Mouse (Mus musculus) forebrain, embryonic 16.5 days (tissue): ENCODE data around the gene Hmg20a. TPM values are rescaled to one million over a fixed set of nuclear protein-coding genes. Genes with fewer than 3 reads are reported as not detected.

Experiments used
- ATAC-seq: fragments of 200-750 bp; cut with Nextera tagmentation; 2 replicates; pipeline ENCODE4 v1.8.0; 2017; ENCODE audit warnings: mild to moderate bottlenecking, moderate library complexity
- H3K27ac ChIP-seq: fragments of 300-500 bp; sonication (generic); 2 replicates; pipeline ENCODE4 v1.5.1; 2014; ENCODE audit warnings: low read length, control low read depth
- H3K27me3 ChIP-seq: fragments of 300-500 bp; sonication (generic); replicated peaks from 2 replicates; pipeline ENCODE4 v1.6.1; 2014; ENCODE audit warnings: low read length; ENCODE audit not compliant: control insufficient read depth, insufficient read depth
- H3K36me3 ChIP-seq: fragments of 300-500 bp; sonication (generic); 2 replicates; pipeline ENCODE4 v1.6.1; 2014; ENCODE audit not compliant: control insufficient read depth, insufficient read depth
- H3K4me1 ChIP-seq: fragments of 300-500 bp; sonication (generic); replicated peaks from 2 replicates; pipeline ENCODE4 v1.6.1; 2014; ENCODE audit warnings: low read length; ENCODE audit not compliant: control insufficient read depth, insufficient read depth
- H3K4me2 ChIP-seq: fragments of 300-500 bp; sonication (generic); 2 replicates; pipeline ENCODE4 v1.6.1; 2014; ENCODE audit warnings: mild to moderate bottlenecking, low read length, control low read depth
- H3K4me3 ChIP-seq: fragments of 300-500 bp; sonication (generic); replicated peaks from 2 replicates; pipeline ENCODE4 v1.5.1; 2014; ENCODE audit warnings: mild to moderate bottlenecking, low read length, control low read depth
- H3K9ac ChIP-seq: fragments of 300-500 bp; sonication (generic); replicated peaks from 2 replicates; pipeline ENCODE4 v1.6.1; 2014; ENCODE audit warnings: low read depth, low read length, control low read depth
- H3K9me3 ChIP-seq: fragments of 300-500 bp; sonication (generic); 2 replicates; pipeline ENCODE4 v1.6.1; 2016; ENCODE audit warnings: low read length; ENCODE audit not compliant: control insufficient read depth
- WGBS: fragments of 180-500 bp; shearing (Covaris S2); extraction: QIAGEN DNeasy Blood & Tissue Kit; methylation state at CpG from one replicate; pipeline ENCODE4 v1.1.7; 2014; 5-methylcytosine and 5-hydroxymethylcytosine counted together
- polyA plus RNA-seq: library from polyadenylated mRNA; unstranded; fragments of >200 nt; fragmentation: Nextera tagmentation; extraction: Ambion mirVana; gene quantifications from 2 replicates; pipeline ENCODE4 v1.2.1, GENCODE M21; 2015

The Hmg20a gene
- polyA plus RNA-seq, 1 experiment from 2014 or later = 97.4 TPM

- Histone ChIP-seq H3K9ac (peak overlapping the region; percentile 72), H3K27ac (peak overlapping the region; percentile 99), H3K36me3 (no peaks in the 10 kb centered on the region), H3K4me3 (peak overlapping the region; percentile 45), H3K4me2 (peak overlapping the region; percentile 77), H3K4me1 (peaks cover 33% of the 10 kb centered on the region), H3K9me3 (no peaks in the 10 kb centered on the region), H3K27me3 (no peaks in the 10 kb centered on the region)
- ATAC-seq = peak; percentile 26
- WGBS = 2% methylated on average over 25 of the region's 25 CpGs
Measured at GRCm38 (mm10) chr9:56506931-56507681, 88.7 kb downstream of the Hmg20a start.

GRCm38 (mm10) chr9:56507682-56508061, 89.3 kb downstream of the Hmg20a start:
- 39% methylated on average over 4 of the region's 4 CpGs for WGBS
- Histone ChIP-seq H3K36me3 (no peaks in the 10 kb centered on the region), H3K9me3 (no peaks in the 10 kb centered on the region), H3K4me2 (peak overlapping the region; percentile 77), H3K27ac (peak overlapping the region; percentile 99), H3K4me1 (peaks cover 27% of the 10 kb centered on the region), H3K27me3 (no peaks in the 10 kb centered on the region), H3K4me3 (peak overlapping the region; percentile 45), H3K9ac (peak overlapping the region; percentile 72)
- ATAC-seq = no peak

- Histone ChIP-seq H3K4me1 (peaks cover 27% of the 10 kb centered on the region), H3K27ac (no peak overlapping the region), H3K9ac (no peak overlapping the region), H3K36me3 (no peaks in the 10 kb centered on the region), H3K27me3 (no peaks in the 10 kb centered on the region), H3K4me3 (no peak overlapping the region), H3K9me3 (no peaks in the 10 kb centered on the region), H3K4me2 (no peak overlapping the region)
- ATAC-seq = no peak
- 77% methylated on average over 11 of the region's 11 CpGs for WGBS
Measured at GRCm38 (mm10) chr9:56508835-56509451, 90.5 kb downstream of the Hmg20a start.

- H3K27ac ChIP-seq = no peak overlapping the region
- no peak overlapping the region for H3K4me2 ChIP-seq
- H3K9me3 ChIP-seq = no peaks in the 10 kb centered on the region
- WGBS = 75% methylated on average over 2 of the region's 2 CpGs
- peaks cover 23% of the 10 kb centered on the region for H3K4me1 ChIP-seq
- ATAC-seq = no peak
- H3K36me3 ChIP-seq = no peaks in the 10 kb centered on the region
- H3K4me3 ChIP-seq = no peak overlapping the region
- H3K27me3 ChIP-seq = no peaks in the 10 kb centered on the region
- H3K9ac ChIP-seq = no peak overlapping the region
Measured at GRCm38 (mm10) chr9:56510281-56510680, 91.9 kb downstream of the Hmg20a start.

GRCm38 (mm10) chr9:56512486-56512885, 94.1 kb downstream of the Hmg20a start:
- H3K27me3 ChIP-seq = no peaks in the 10 kb centered on the region
- H3K4me1 ChIP-seq = peaks cover 4% of the 10 kb centered on the region
- no peak overlapping the region for H3K4me2 ChIP-seq
- no peak overlapping the region for H3K27ac ChIP-seq
- no peaks in the 10 kb centered on the region for H3K9me3 ChIP-seq
- WGBS = 89% methylated on average over 4 of the region's 4 CpGs
- no peaks in the 10 kb centered on the region for H3K36me3 ChIP-seq
- ATAC-seq = no peak
- H3K4me3 ChIP-seq = no peak overlapping the region
- H3K9ac ChIP-seq = no peak overlapping the region

GRCm38 (mm10) chr9:56515110-56515509, 96.7 kb downstream of the Hmg20a start:
- H3K4me3 ChIP-seq = no peak overlapping the region
- no peak overlapping the region for H3K4me2 ChIP-seq
- no peak overlapping the region for H3K9ac ChIP-seq
- no peaks in the 10 kb centered on the region for H3K36me3 ChIP-seq
- H3K27ac ChIP-seq = no peak overlapping the region
- H3K4me1 ChIP-seq = no peaks in the 10 kb centered on the region
- WGBS = 76% methylated on average over 5 of the region's 5 CpGs
- H3K27me3 ChIP-seq = no peaks in the 10 kb centered on the region
- no peaks in the 10 kb centered on the region for H3K9me3 ChIP-seq
- no peak for ATAC-seq

GRCm38 (mm10) chr9:56516219-56516618, 97.8 kb downstream of the Hmg20a start:
- Histone ChIP-seq H3K27me3 (no peaks in the 10 kb centered on the region), H3K4me3 (no peak overlapping the region), H3K4me2 (no peak overlapping the region), H3K27ac (no peak overlapping the region), H3K9me3 (no peaks in the 10 kb centered on the region), H3K4me1 (no peaks in the 10 kb centered on the region), H3K9ac (no peak overlapping the region), H3K36me3 (no peaks in the 10 kb centered on the region)
- no peak for ATAC-seq
- WGBS = 65% methylated on average over 3 of the region's 3 CpGs

- H3K9me3 ChIP-seq = no peaks in the 10 kb centered on the region
- H3K27ac ChIP-seq = no peak overlapping the region
- H3K4me1 ChIP-seq = no peaks in the 10 kb centered on the region
- H3K4me3 ChIP-seq = no peak overlapping the region
- 51% methylated on average over 4 of the region's 4 CpGs for WGBS
- H3K27me3 ChIP-seq = no peaks in the 10 kb centered on the region
- no peak overlapping the region for H3K4me2 ChIP-seq
- no peak for ATAC-seq
- no peak overlapping the region for H3K9ac ChIP-seq
- no peaks in the 10 kb centered on the region for H3K36me3 ChIP-seq
Measured at GRCm38 (mm10) chr9:56516692-56517263, 98.4 kb downstream of the Hmg20a start.

GRCm38 (mm10) chr9:56522281-56522680, 103.9 kb downstream of the Hmg20a start:
- no peaks in the 10 kb centered on the region for H3K4me1 ChIP-seq
- no peaks in the 10 kb centered on the region for H3K9me3 ChIP-seq
- no peak overlapping the region for H3K9ac ChIP-seq
- H3K27ac ChIP-seq = no peak overlapping the region
- 62% methylated on average over 10 of the region's 10 CpGs for WGBS
- H3K27me3 ChIP-seq = no peaks in the 10 kb centered on the region
- ATAC-seq = no peak
- no peak overlapping the region for H3K4me2 ChIP-seq
- H3K4me3 ChIP-seq = no peak overlapping the region
- H3K36me3 ChIP-seq = no peaks in the 10 kb centered on the region
